Mouse (Mus musculus): ENCODE measurements around the gene Pdia5. TPM values are rescaled to one million over a fixed set of nuclear protein-coding genes. Genes with fewer than 3 reads are reported as not detected.

Gene Pdia5
- polyA plus RNA-seq, 1 experiment from 2014 or later, result 15.0 TPM

GRCm38 (mm10) chr16:35472569-35473275 is 18.0 kb downstream of the Pdia5 start:
- no peaks in the 10 kb centered on the region for H3K36me3 ChIP-seq (ENCODE audit: control insufficient read depth, insufficient read depth, low read length)
- H3K4me2 ChIP-seq, result no peak overlapping the region
- no peak overlapping the region for H3K27ac ChIP-seq (ENCODE audit: low read depth, low read length)
- ATAC-seq (replicated peaks; ENCODE audit: insufficient number of reproducible peaks, low FRiP score, low TSS enrichment), result no peak
- H3K4me1 ChIP-seq (ENCODE audit: control insufficient read depth, insufficient read depth, low read length), result no peaks in the 10 kb centered on the region
- no peak overlapping the region for H3K4me3 ChIP-seq (ENCODE audit: low read depth, low read length)
- H3K9ac ChIP-seq (ENCODE audit: low read depth, low read length), result no peak overlapping the region
- no peaks in the 10 kb centered on the region for H3K9me3 ChIP-seq (replicated peaks; ENCODE audit: control insufficient read depth, low read length)
- 86% methylated on average over 14 of the region's 14 CpGs for WGBS (ENCODE audit: insufficient replicate concordance)
- H3K27me3 ChIP-seq (ENCODE audit: control insufficient read depth, insufficient read depth, low read length), result no peaks in the 10 kb centered on the region

- Histone ChIP-seq H3K9ac (ENCODE audit: low read depth, low read length) (no peak overlapping the region), H3K27me3 (ENCODE audit: control insufficient read depth, insufficient read depth, low read length) (no peaks in the 10 kb centered on the region), H3K9me3 (replicated peaks; ENCODE audit: control insufficient read depth, low read length) (no peaks in the 10 kb centered on the region), H3K4me1 (ENCODE audit: control insufficient read depth, insufficient read depth, low read length) (no peaks in the 10 kb centered on the region), H3K36me3 (ENCODE audit: control insufficient read depth, insufficient read depth, low read length) (no peaks in the 10 kb centered on the region), H3K4me3 (ENCODE audit: low read depth, low read length) (no peak overlapping the region), H3K27ac (ENCODE audit: low read depth, low read length) (no peak overlapping the region), H3K4me2 (no peak overlapping the region)
- 89% methylated on average over 17 of the region's 17 CpGs for WGBS (ENCODE audit: insufficient replicate concordance)
- ATAC-seq (replicated peaks; ENCODE audit: insufficient number of reproducible peaks, low FRiP score, low TSS enrichment), result no peak
Observed at GRCm38 (mm10) chr16:35471841-35472568, 18.7 kb downstream of the Pdia5 start.

- Histone ChIP-seq H3K27ac (ENCODE audit: low read depth, low read length) (no peak overlapping the region), H3K9ac (ENCODE audit: low read depth, low read length) (no peak overlapping the region), H3K36me3 (ENCODE audit: control insufficient read depth, insufficient read depth, low read length) (no peaks in the 10 kb centered on the region), H3K9me3 (replicated peaks; ENCODE audit: control insufficient read depth, low read length) (no peaks in the 10 kb centered on the region), H3K4me3 (ENCODE audit: low read depth, low read length) (no peak overlapping the region), H3K4me1 (ENCODE audit: control insufficient read depth, insufficient read depth, low read length) (peaks cover 3% of the 10 kb centered on the region), H3K27me3 (ENCODE audit: control insufficient read depth, insufficient read depth, low read length) (no peaks in the 10 kb centered on the region), H3K4me2 (no peak overlapping the region)
- ATAC-seq (replicated peaks; ENCODE audit: insufficient number of reproducible peaks, low FRiP score, low TSS enrichment), result no peak
- 83% methylated on average over 8 of the region's 8 CpGs for WGBS (ENCODE audit: insufficient replicate concordance)
Observed at GRCm38 (mm10) chr16:35470983-35471382, 19.7 kb downstream of the Pdia5 start.

- no peaks in the 10 kb centered on the region for H3K27me3 ChIP-seq (ENCODE audit: control insufficient read depth, insufficient read depth, low read length)
- ATAC-seq (replicated peaks; ENCODE audit: insufficient number of reproducible peaks, low FRiP score, low TSS enrichment), result no peak
- no peak overlapping the region for H3K4me3 ChIP-seq (ENCODE audit: low read depth, low read length)
- no peaks in the 10 kb centered on the region for H3K9me3 ChIP-seq (replicated peaks; ENCODE audit: control insufficient read depth, low read length)
- H3K36me3 ChIP-seq (ENCODE audit: control insufficient read depth, insufficient read depth, low read length), result no peaks in the 10 kb centered on the region
- H3K4me1 ChIP-seq (ENCODE audit: control insufficient read depth, insufficient read depth, low read length), result peaks cover 8% of the 10 kb centered on the region
- H3K27ac ChIP-seq (ENCODE audit: low read depth, low read length), result no peak overlapping the region
- 70% methylated on average over 8 of the region's 8 CpGs for WGBS (ENCODE audit: insufficient replicate concordance)
- no peak overlapping the region for H3K9ac ChIP-seq (ENCODE audit: low read depth, low read length)
- no peak overlapping the region for H3K4me2 ChIP-seq
Observed at GRCm38 (mm10) chr16:35470096-35470495, 20.6 kb downstream of the Pdia5 start.

GRCm38 (mm10) chr16:35469016-35469415 is 21.7 kb downstream of the Pdia5 start:
- no peak for ATAC-seq (replicated peaks; ENCODE audit: insufficient number of reproducible peaks, low FRiP score, low TSS enrichment)
- no peak overlapping the region for H3K9ac ChIP-seq (ENCODE audit: low read depth, low read length)
- WGBS (ENCODE audit: insufficient replicate concordance), result 80% methylated on average over 6 of the region's 6 CpGs

GRCm38 (mm10) chr16:35467044-35467443 is 23.6 kb downstream of the Pdia5 start:
- no peaks in the 10 kb centered on the region for H3K27me3 ChIP-seq (ENCODE audit: control insufficient read depth, insufficient read depth, low read length)
- 70% methylated on average over 2 of the region's 2 CpGs for WGBS (ENCODE audit: insufficient replicate concordance)
- H3K27ac ChIP-seq (ENCODE audit: low read depth, low read length), result no peak overlapping the region
- ATAC-seq (replicated peaks; ENCODE audit: insufficient number of reproducible peaks, low FRiP score, low TSS enrichment), result no peak
- H3K9ac ChIP-seq (ENCODE audit: low read depth, low read length), result no peak overlapping the region
- H3K4me3 ChIP-seq (ENCODE audit: low read depth, low read length), result no peak overlapping the region
- H3K4me1 ChIP-seq (ENCODE audit: control insufficient read depth, insufficient read depth, low read length), result peaks cover 8% of the 10 kb centered on the region
- no peaks in the 10 kb centered on the region for H3K9me3 ChIP-seq (replicated peaks; ENCODE audit: control insufficient read depth, low read length)
- peaks cover 2% of the 10 kb centered on the region; the same call in 1 of the 2 replicates for H3K36me3 ChIP-seq (ENCODE audit: control insufficient read depth, insufficient read depth, low read length)
- H3K4me2 ChIP-seq, result no peak overlapping the region

More at GRCm38 (mm10) chr16:35469016-35469415, 21.7 kb downstream of the Pdia5 start:
- no peaks in the 10 kb centered on the region for H3K27me3 ChIP-seq (ENCODE audit: control insufficient read depth, insufficient read depth, low read length)
- no peaks in the 10 kb centered on the region for H3K9me3 ChIP-seq (replicated peaks; ENCODE audit: control insufficient read depth, low read length)
- H3K4me2 ChIP-seq, result no peak overlapping the region
- H3K4me1 ChIP-seq (ENCODE audit: control insufficient read depth, insufficient read depth, low read length), result peaks cover 8% of the 10 kb centered on the region
- no peak overlapping the region for H3K4me3 ChIP-seq (ENCODE audit: low read depth, low read length)
- no peaks in the 10 kb centered on the region for H3K36me3 ChIP-seq (ENCODE audit: control insufficient read depth, insufficient read depth, low read length)
- no peak overlapping the region for H3K27ac ChIP-seq (ENCODE audit: low read depth, low read length)

- WGBS (ENCODE audit: insufficient replicate concordance), result 71% methylated on average over 4 of the region's 4 CpGs
- H3K27ac ChIP-seq (ENCODE audit: low read depth, low read length), result peak overlapping the region; percentile 35; the same call in 1 of the 2 replicates
- peaks cover 8% of the 10 kb centered on the region for H3K4me1 ChIP-seq (ENCODE audit: control insufficient read depth, insufficient read depth, low read length)
- H3K9ac ChIP-seq (ENCODE audit: low read depth, low read length), result no peak overlapping the region
- ATAC-seq (replicated peaks; ENCODE audit: insufficient number of reproducible peaks, low FRiP score, low TSS enrichment), result 0 out of 2 replicates have a peak, but pooled peaks have one; percentile 20
- no peaks in the 10 kb centered on the region for H3K9me3 ChIP-seq (replicated peaks; ENCODE audit: control insufficient read depth, low read length)
- no peak overlapping the region for H3K4me3 ChIP-seq (ENCODE audit: low read depth, low read length)
- H3K27me3 ChIP-seq (ENCODE audit: control insufficient read depth, insufficient read depth, low read length), result no peaks in the 10 kb centered on the region
- peaks cover 2% of the 10 kb centered on the region; the same call in 1 of the 2 replicates for H3K36me3 ChIP-seq (ENCODE audit: control insufficient read depth, insufficient read depth, low read length)
- H3K4me2 ChIP-seq, result no peak overlapping the region
Observed at GRCm38 (mm10) chr16:35465808-35466351, 24.8 kb downstream of the Pdia5 start.

- no peak for ATAC-seq (replicated peaks; ENCODE audit: insufficient number of reproducible peaks, low FRiP score, low TSS enrichment)
- peaks cover 2% of the 10 kb centered on the region; the same call in 1 of the 2 replicates for H3K36me3 ChIP-seq (ENCODE audit: control insufficient read depth, insufficient read depth, low read length)
Observed at GRCm38 (mm10) chr16:35464686-35465308, 25.9 kb downstream of the Pdia5 start.

More at GRCm38 (mm10) chr16:35464686-35465308, 25.9 kb downstream of the Pdia5 start:
- Histone ChIP-seq H3K4me2 (no peak overlapping the region), H3K9me3 (replicated peaks; ENCODE audit: control insufficient read depth, low read length) (no peaks in the 10 kb centered on the region), H3K4me3 (ENCODE audit: low read depth, low read length) (no peak overlapping the region), H3K27ac (ENCODE audit: low read depth, low read length) (no peak overlapping the region), H3K27me3 (ENCODE audit: control insufficient read depth, insufficient read depth, low read length) (no peaks in the 10 kb centered on the region), H3K4me1 (ENCODE audit: control insufficient read depth, insufficient read depth, low read length) (peaks cover 8% of the 10 kb centered on the region), H3K9ac (ENCODE audit: low read depth, low read length) (no peak overlapping the region)
- WGBS (ENCODE audit: insufficient replicate concordance), result 85% methylated on average over 12 of the region's 12 CpGs
